Mouse (Mus musculus) gastrocnemius, adult 8-10 months (tissue): ENCODE results near the gene Dctn2. TPM values are rescaled to one million over a fixed set of nuclear protein-coding genes. Genes with fewer than 3 reads are reported as not detected.

Source experiments
- DNase-seq, 2 experiments: peaks; one replicate each; pipeline ENCODE4 v3.0.0; 2022; ENCODE audit warnings: low spot score in 2 of 2
- total RNA-seq, 4 experiments: library from RNA; stranded (reverse); gene quantifications; 2 replicates each; pipeline ENCODE4 v1.2.4; 2022

Gene Dctn2
- 100 to 1,000 TPM in 2 of 4 experiments, 10 to 100 TPM in 2; 89.1 to 101 (median 99.3) TPM for total RNA-seq

GRCm38 (mm10) chr10:127266112-127267091, at the start of gene Dctn2:
Gene Dctn2, plus strand, starts transcription at chr10:127266368.
- peak; percentile 91 to 94 for DNase-seq

DNA sequence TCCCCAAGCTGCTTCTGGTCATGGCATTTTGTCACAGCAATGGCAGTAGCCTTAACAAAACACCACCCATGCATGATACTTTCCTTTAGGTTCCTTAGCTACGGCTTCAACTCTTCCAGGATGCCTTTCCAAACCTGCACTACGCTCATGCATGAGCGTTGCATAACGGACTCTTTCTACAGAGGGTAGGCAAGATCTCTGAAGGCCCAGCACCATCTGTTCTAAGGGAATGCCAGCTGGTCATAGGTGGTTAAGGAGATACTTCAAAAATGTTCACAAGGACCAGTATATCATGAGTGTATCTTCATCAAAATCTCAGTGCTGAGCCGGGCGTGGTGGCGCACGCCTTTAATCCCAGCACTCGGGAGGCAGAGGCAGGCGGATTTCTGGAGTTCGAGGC, 49.7 kb upstream of the Dctn2 start:
- DNase-seq = no peak

GRCm38 (mm10) chr10:127217177-127217576, 49.0 kb upstream of the Dctn2 start:
- DNase-seq = no peak

DNA sequence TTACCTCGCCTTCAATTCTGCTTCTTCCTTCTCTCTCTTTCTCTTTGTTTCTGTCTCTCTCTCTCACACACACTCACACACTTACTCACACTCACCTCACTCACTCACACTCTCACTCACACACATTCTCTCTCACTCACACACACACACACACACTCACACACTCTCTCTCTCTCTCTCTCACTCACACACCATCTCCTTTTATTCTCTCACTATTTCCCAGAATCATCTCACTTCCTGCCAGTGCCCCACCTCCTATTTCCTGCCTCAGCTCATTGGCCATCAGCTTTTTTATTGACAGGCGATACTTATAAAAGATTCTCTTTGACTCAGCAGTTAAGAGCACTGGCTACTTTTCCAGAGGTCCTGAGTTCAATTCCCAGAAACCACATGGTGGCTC, 47.8 kb upstream of the Dctn2 start:
- DNase-seq = no peak

- no peak for DNase-seq
Measured at GRCm38 (mm10) chr10:127225213-127225612, 41.0 kb upstream of the Dctn2 start.

DNA sequence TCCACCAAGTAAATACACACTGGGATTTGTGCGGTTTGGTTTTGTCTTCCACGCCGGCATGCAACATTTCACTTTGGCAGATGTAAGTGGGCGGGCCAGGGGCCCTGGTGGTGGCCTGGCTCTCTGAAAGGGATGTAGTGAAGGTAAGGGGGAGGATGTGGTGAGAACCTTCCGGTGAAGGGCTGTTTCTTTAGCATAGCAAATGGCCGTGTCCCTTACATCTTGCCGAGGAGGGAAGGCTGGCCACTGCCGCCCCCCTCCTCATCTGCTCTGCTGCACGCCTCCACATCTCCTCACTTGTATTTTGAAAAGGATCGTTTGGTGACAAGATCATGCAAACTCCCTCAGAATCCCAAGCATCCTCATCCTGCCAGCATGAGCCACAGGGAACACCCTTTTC, 40.4 kb upstream of the Dctn2 start:
- DNase-seq = no peak

- no peak for DNase-seq
Measured at GRCm38 (mm10) chr10:127226318-127226895, 39.8 kb upstream of the Dctn2 start.

GRCm38 (mm10) chr10:127227163-127227562, 39.0 kb upstream of the Dctn2 start:
- DNase-seq = no peak

- no peak for DNase-seq
Measured at GRCm38 (mm10) chr10:127228897-127229296, 37.3 kb upstream of the Dctn2 start.

- no peak for DNase-seq
Measured at GRCm38 (mm10) chr10:127230693-127231092, 35.5 kb upstream of the Dctn2 start.

- DNase-seq = no peak
Measured at GRCm38 (mm10) chr10:127231741-127232140, 34.4 kb upstream of the Dctn2 start.

DNA sequence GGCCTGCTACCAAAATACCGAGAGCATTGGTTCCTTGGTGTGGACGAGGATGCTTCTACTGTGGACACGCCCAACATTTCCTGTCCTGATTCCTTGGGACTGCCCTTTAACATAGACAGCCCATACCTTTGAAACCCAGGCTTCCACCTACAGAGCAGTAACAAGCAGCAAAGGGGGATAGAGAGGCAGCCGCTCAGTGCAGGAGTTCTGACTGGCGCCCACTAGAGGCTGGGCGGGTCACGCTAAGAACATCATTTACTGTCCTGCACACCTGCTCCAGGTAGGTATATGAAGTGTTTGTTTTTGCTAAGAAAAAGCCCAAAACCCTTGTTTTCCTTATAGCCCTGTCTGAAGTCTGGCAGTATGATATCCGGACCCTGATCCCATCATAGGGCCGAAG, 33.0 kb upstream of the Dctn2 start:
- DNase-seq = no peak

- DNase-seq = no peak
Measured at GRCm38 (mm10) chr10:127236541-127236940, 29.6 kb upstream of the Dctn2 start.

DNA sequence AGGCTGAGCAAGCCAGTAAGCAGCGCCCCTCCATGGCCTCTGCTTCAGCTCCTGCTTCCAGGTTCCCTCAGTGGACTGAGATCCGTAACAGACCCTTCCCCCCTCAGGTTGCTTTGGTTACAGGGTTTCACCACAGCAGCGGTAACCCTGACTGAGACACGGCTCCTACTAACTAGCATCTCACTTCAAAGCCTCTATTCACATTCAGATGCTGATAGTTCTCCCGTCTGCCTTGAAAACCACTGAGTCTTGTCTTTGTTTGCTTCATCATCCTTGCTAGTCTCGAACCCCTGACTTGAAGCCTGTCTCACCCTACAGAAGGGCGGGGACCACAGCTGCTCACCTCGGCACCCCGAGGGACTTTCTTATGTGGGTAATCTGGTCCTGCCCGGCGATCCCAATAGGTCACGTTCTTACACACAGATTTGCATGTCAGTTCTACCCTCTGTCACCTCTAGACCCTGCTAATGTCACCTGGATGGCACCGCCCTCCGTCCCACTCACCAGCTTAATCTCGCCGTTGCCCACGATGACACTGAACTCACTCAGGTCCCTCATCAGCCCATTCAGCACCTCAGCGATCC, 27.8 kb upstream of the Dctn2 start:
- DNase-seq = no peak

- DNase-seq = no peak
Measured at GRCm38 (mm10) chr10:127250810-127251209, 15.4 kb upstream of the Dctn2 start.

- peak; percentile 30 to 46 for DNase-seq
Measured at GRCm38 (mm10) chr10:127255625-127256345, 10.4 kb upstream of the Dctn2 start.

DNA sequence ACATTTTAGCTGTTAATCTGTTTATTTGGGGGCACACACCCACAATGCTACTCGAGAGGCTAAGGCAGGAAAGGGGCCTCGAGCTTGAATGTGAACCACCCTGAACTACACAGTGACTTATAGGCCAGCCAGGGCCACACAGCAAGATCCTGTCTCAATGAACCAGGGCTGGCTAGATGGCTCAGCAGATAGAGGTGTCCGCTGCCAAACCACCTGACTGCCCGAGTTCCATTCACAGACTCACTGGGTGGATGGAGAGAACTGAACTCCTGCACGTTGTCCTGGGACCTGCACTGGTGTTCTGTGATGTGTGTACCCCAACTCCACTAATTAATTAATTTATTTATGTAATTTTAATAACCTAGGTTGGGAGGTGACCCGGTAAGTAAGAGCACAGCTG, 8.4 kb upstream of the Dctn2 start:
- DNase-seq = no peak

DNA sequence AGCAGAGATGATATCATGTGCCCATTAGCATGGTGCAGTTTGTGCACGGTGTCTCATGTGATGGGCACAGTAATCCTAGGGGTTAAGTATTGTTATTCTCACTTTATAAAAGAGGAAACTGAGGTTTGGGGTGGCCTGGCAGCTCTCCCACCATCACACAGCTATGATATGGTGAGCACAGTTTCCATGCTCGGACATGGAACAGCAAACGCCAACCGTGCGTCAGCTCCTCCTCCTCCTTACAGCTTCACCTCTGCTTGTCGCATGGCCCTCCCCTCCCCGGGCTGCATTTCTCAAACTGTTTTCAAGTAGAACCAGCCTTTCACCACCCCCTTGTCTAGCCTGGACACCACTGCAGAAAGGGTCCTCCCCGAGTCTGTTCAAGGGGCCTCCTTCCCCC, 7.7 kb upstream of the Dctn2 start:
- DNase-seq = no peak

GRCm38 (mm10) chr10:127261706-127262547, 4.2 kb upstream of the Dctn2 start:
- DNase-seq = no peak

GRCm38 (mm10) chr10:127262548-127263398, 3.4 kb upstream of the Dctn2 start, which contains the start of gene Kif5a:
Gene Kif5a, minus strand, starts transcription at chr10:127263348.
- DNase-seq = no peak
